Mouse (Mus musculus) CD8-positive naive resting alpha-beta T cell, adult 57 days (primary cell): Measurements from ENCODE around the gene Nelfb. TPM values are rescaled to one million over a fixed set of nuclear protein-coding genes. Genes with fewer than 3 reads are reported as not detected.

Experiments
- total RNA-seq: library from RNA; stranded (reverse); gene quantifications from one replicate; pipeline ENCODE4 v1.2.4, GENCODE M21; 2023

Nelfb gene
- total RNA-seq, result 68.2 TPM

GRCm38 (mm10) chr2:25211121-25211670, at the start of gene Nelfb:
Nelfb (minus strand) TSS chr2:25211489.

GRCm38 (mm10) chr2:25255284-25255779, 44.0 kb upstream of the Nelfb start, which contains the start of gene Tmem203:
Tmem203 (plus strand) TSS chr2:25255439.

GRCm38 (mm10) chr2:25246183-25247072, 35.1 kb upstream of the Nelfb start, which contains the start of gene AL732309.1:
AL732309.1 (minus strand) TSS chr2:25246863.

GRCm38 (mm10) chr2:25242101-25242506, 30.8 kb upstream of the Nelfb start, which contains the start of the genes Rnf208 and Cysrt1:
Rnf208 (plus strand) TSS chr2:25242255.
Cysrt1 (minus strand) TSS chr2:25242452.

GRCm38 (mm10) chr2:25236614-25237013, 25.3 kb upstream of the Nelfb start, which contains the start of gene Rnf224:
Rnf224 (minus strand) TSS chr2:25236787.

GRCm38 (mm10) chr2:25234050-25234449, 22.8 kb upstream of the Nelfb start, which contains the start of gene Slc34a3:
Slc34a3 (minus strand) TSS chr2:25234364.

GRCm38 (mm10) chr2:25224492-25224765, 13.1 kb upstream of the Nelfb start, which contains the start of gene Tubb4b:
Tubb4b (minus strand) TSS chr2:25224702.

GRCm38 (mm10) chr2:25218445-25218844, 7.2 kb upstream of the Nelfb start, which contains the start of gene Fam166a:
Fam166a (plus strand) TSS chr2:25218745.

GRCm38 (mm10) chr2:25214444-25214843, 3.2 kb upstream of the Nelfb start, which contains the start of gene Stpg3:
Stpg3 (minus strand) TSS chr2:25214637.

GRCm38 (mm10) chr2:25196172-25196954, 14.9 kb downstream of the Nelfb start, which contains the start of gene Tor4a:
Tor4a (minus strand) TSS chr2:25196886.

GRCm38 (mm10) chr2:25180478-25180903, 30.8 kb downstream of the Nelfb start, which contains the start of gene Nrarp:
Nrarp (plus strand) TSS chr2:25180758.

Other genes with a start within 250 kb of the Nelfb start
- 21.8 TPM for gene Dph7, start 249.1 kb downstream of the Nelfb start, total RNA-seq
- gene Mrpl41, start 236.4 kb downstream of the Nelfb start, total RNA-seq, result 25.1 TPM
- gene Pnpla7, start 235.5 kb downstream of the Nelfb start, total RNA-seq, result 159 TPM
- 22.7 TPM for gene Nsmf, start 157.1 kb downstream of the Nelfb start, total RNA-seq
- gene Entpd8, start 131.2 kb downstream of the Nelfb start, total RNA-seq, result not detected
- not detected for gene Noxa1, start 116.3 kb downstream of the Nelfb start, total RNA-seq
- 3.3 TPM for gene Nrarp, start 30.7 kb downstream of the Nelfb start, total RNA-seq
- gene Tor4a, start 14.6 kb downstream of the Nelfb start, total RNA-seq, result 25.9 TPM
- gene Stpg3, start 3.1 kb upstream of the Nelfb start, total RNA-seq, result not detected
- gene Fam166a, start 7.3 kb upstream of the Nelfb start, total RNA-seq, result not detected
- gene Tubb4b, start 13.2 kb upstream of the Nelfb start, total RNA-seq, result 105 TPM
- gene Slc34a3, start 22.9 kb upstream of the Nelfb start, total RNA-seq, result not detected
- gene Rnf224, start 25.3 kb upstream of the Nelfb start, total RNA-seq, result not detected
- not detected for gene Rnf208, start 30.8 kb upstream of the Nelfb start, total RNA-seq
- gene Cysrt1, start 31.0 kb upstream of the Nelfb start, total RNA-seq, result not detected
- 11.0 TPM for gene AL732309.1, start 35.4 kb upstream of the Nelfb start, total RNA-seq
- gene Tmem203, start 44.0 kb upstream of the Nelfb start, total RNA-seq, result 20.6 TPM
- 20.0 TPM for gene Tprn, start 51.1 kb upstream of the Nelfb start, total RNA-seq
- gene Ssna1, start 60.9 kb upstream of the Nelfb start, total RNA-seq, result 39.1 TPM
- gene Anapc2, start 61.0 kb upstream of the Nelfb start, total RNA-seq, result 92.6 TPM
- not detected for gene Tmem210, start 76.7 kb upstream of the Nelfb start, total RNA-seq
- gene Lrrc26, start 78.4 kb upstream of the Nelfb start, total RNA-seq, result not detected
- not detected for gene Grin1, start 107.7 kb upstream of the Nelfb start, total RNA-seq
- gene Man1b1, start 120.8 kb upstream of the Nelfb start, total RNA-seq, result 34.4 TPM
- gene Dpp7, start 144.9 kb upstream of the Nelfb start, total RNA-seq, result 13.0 TPM
- gene Uap1l1, start 154.2 kb upstream of the Nelfb start, total RNA-seq, result 12.6 TPM
- not detected for gene Sapcd2, start 160.8 kb upstream of the Nelfb start, total RNA-seq
- not detected for gene Entpd2, start 184.4 kb upstream of the Nelfb start, total RNA-seq
- 2.3 TPM for gene Npdc1, start 187.9 kb upstream of the Nelfb start, total RNA-seq
- 0.52 TPM for gene Fut7, start 211.8 kb upstream of the Nelfb start, total RNA-seq
- 80.3 TPM for gene Abca2, start 217.2 kb upstream of the Nelfb start, total RNA-seq
- not detected for gene Clic3, start 245.3 kb upstream of the Nelfb start, total RNA-seq
- gene Paxx, start 249.6 kb upstream of the Nelfb start, total RNA-seq, result 83.0 TPM